Mouse (Mus musculus): ENCODE data around the gene Tdrd3. TPM values are rescaled to one million over a fixed set of nuclear protein-coding genes. Genes with fewer than 3 reads are reported as not detected.

Gene Tdrd3
- polyA plus RNA-seq, 1 experiment, result 1.9 TPM

GRCm38 (mm10) chr14:87567626-87568446 lies 151.4 kb downstream of the Tdrd3 start:
- Histone ChIP-seq H3K27me3 (ENCODE audit: control insufficient read depth, insufficient read depth, low read length) (no peaks in the 10 kb centered on the region), H3K4me1 (replicated peaks; ENCODE audit: control insufficient read depth, insufficient read depth, low read length) (no peaks in the 10 kb centered on the region), H3K36me3 (ENCODE audit: control insufficient read depth, insufficient read depth, low read length) (no peaks in the 10 kb centered on the region), H3K27ac (ENCODE audit: control insufficient read depth, insufficient read depth, low read length) (no peak overlapping the region), H3K4me3 (ENCODE audit: control insufficient read depth, insufficient read depth, low read length) (no peak overlapping the region)
- no peak for DNase-seq
- TF ChIP-seq CTCF (IDR thresholded peaks at IDR 0.05; ENCODE audit: borderline replicate concordance, control insufficient read depth, extremely low read depth, insufficient read depth, low read length, poor library complexity), result no peak
- TF ChIP-seq POLR2A (IDR thresholded peaks at IDR 0.05; ENCODE audit: control insufficient read depth, extremely low read depth, insufficient read depth, low read length, poor library complexity), result no peak
- 12% methylated on average over 20 of the region's 20 CpGs for WGBS

GRCm38 (mm10) chr14:87568447-87568908 lies 152.0 kb downstream of the Tdrd3 start:
- H3K36me3 ChIP-seq (ENCODE audit: control insufficient read depth, insufficient read depth, low read length), result no peaks in the 10 kb centered on the region
- H3K27me3 ChIP-seq (ENCODE audit: control insufficient read depth, insufficient read depth, low read length), result no peaks in the 10 kb centered on the region
- H3K27ac ChIP-seq (ENCODE audit: control insufficient read depth, insufficient read depth, low read length), result no peak overlapping the region
- H3K4me1 ChIP-seq (replicated peaks; ENCODE audit: control insufficient read depth, insufficient read depth, low read length), result no peaks in the 10 kb centered on the region
- no peak for DNase-seq
- WGBS, result 27% methylated on average over 15 of the region's 15 CpGs
- H3K4me3 ChIP-seq (ENCODE audit: control insufficient read depth, insufficient read depth, low read length), result no peak overlapping the region
- TF ChIP-seq CTCF (IDR thresholded peaks at IDR 0.05; ENCODE audit: borderline replicate concordance, control insufficient read depth, extremely low read depth, insufficient read depth, low read length, poor library complexity), result no peak
- TF ChIP-seq POLR2A (IDR thresholded peaks at IDR 0.05; ENCODE audit: control insufficient read depth, extremely low read depth, insufficient read depth, low read length, poor library complexity), result no peak

GRCm38 (mm10) chr14:87569471-87569870 lies 153.0 kb downstream of the Tdrd3 start:
- Histone ChIP-seq H3K4me1 (replicated peaks; ENCODE audit: control insufficient read depth, insufficient read depth, low read length) (no peaks in the 10 kb centered on the region), H3K27ac (ENCODE audit: control insufficient read depth, insufficient read depth, low read length) (no peak overlapping the region), H3K36me3 (ENCODE audit: control insufficient read depth, insufficient read depth, low read length) (no peaks in the 10 kb centered on the region), H3K4me3 (ENCODE audit: control insufficient read depth, insufficient read depth, low read length) (no peak overlapping the region), H3K27me3 (ENCODE audit: control insufficient read depth, insufficient read depth, low read length) (no peaks in the 10 kb centered on the region)
- no peak for TF ChIP-seq POLR2A (IDR thresholded peaks at IDR 0.05; ENCODE audit: control insufficient read depth, extremely low read depth, insufficient read depth, low read length, poor library complexity)
- TF ChIP-seq CTCF (IDR thresholded peaks at IDR 0.05; ENCODE audit: borderline replicate concordance, control insufficient read depth, extremely low read depth, insufficient read depth, low read length, poor library complexity), result no peak
- 59% methylated on average over 2 of the region's 2 CpGs for WGBS
- DNase-seq, result no peak

GRCm38 (mm10) chr14:87572453-87572852 lies 156.0 kb downstream of the Tdrd3 start:
- WGBS, result 50% methylated on average over 5 of the region's 5 CpGs
- no peaks in the 10 kb centered on the region for H3K4me1 ChIP-seq (replicated peaks; ENCODE audit: control insufficient read depth, insufficient read depth, low read length)
- no peak overlapping the region for H3K4me3 ChIP-seq (ENCODE audit: control insufficient read depth, insufficient read depth, low read length)
- H3K27me3 ChIP-seq (ENCODE audit: control insufficient read depth, insufficient read depth, low read length), result no peaks in the 10 kb centered on the region
- DNase-seq, result no peak
- H3K27ac ChIP-seq (ENCODE audit: control insufficient read depth, insufficient read depth, low read length), result no peak overlapping the region
- no peak for TF ChIP-seq CTCF (IDR thresholded peaks at IDR 0.05; ENCODE audit: borderline replicate concordance, control insufficient read depth, extremely low read depth, insufficient read depth, low read length, poor library complexity)
- TF ChIP-seq POLR2A (IDR thresholded peaks at IDR 0.05; ENCODE audit: control insufficient read depth, extremely low read depth, insufficient read depth, low read length, poor library complexity), result no peak
- no peaks in the 10 kb centered on the region for H3K36me3 ChIP-seq (ENCODE audit: control insufficient read depth, insufficient read depth, low read length)

- no peak for DNase-seq
- no peaks in the 10 kb centered on the region for H3K36me3 ChIP-seq (ENCODE audit: control insufficient read depth, insufficient read depth, low read length)
- no peak overlapping the region for H3K27ac ChIP-seq (ENCODE audit: control insufficient read depth, insufficient read depth, low read length)
- no peaks in the 10 kb centered on the region for H3K27me3 ChIP-seq (ENCODE audit: control insufficient read depth, insufficient read depth, low read length)
- TF ChIP-seq POLR2A (IDR thresholded peaks at IDR 0.05; ENCODE audit: control insufficient read depth, extremely low read depth, insufficient read depth, low read length, poor library complexity) (no peak), CTCF (IDR thresholded peaks at IDR 0.05; ENCODE audit: borderline replicate concordance, control insufficient read depth, extremely low read depth, insufficient read depth, low read length, poor library complexity) (no peak)
- no peaks in the 10 kb centered on the region for H3K4me1 ChIP-seq (replicated peaks; ENCODE audit: control insufficient read depth, insufficient read depth, low read length)
- WGBS, result 87% methylated on average over 3 of the region's 3 CpGs
- no peak overlapping the region for H3K4me3 ChIP-seq (ENCODE audit: control insufficient read depth, insufficient read depth, low read length)
These were observed 166.2 kb downstream of the Tdrd3 start for GRCm38 (mm10) chr14:87582610-87583009.

Measured in thymus, adult 2 months (tissue).